Mouse (Mus musculus) midbrain, embryonic 10.5 days (tissue): ENCODE results near the gene Klhl21. TPM values are rescaled to one million over a fixed set of nuclear protein-coding genes. Genes with fewer than 3 reads are reported as not detected.

ENCODE experiments used
- DNase-seq: peaks from one replicate; pipeline ENCODE4 v3.0.0-alpha.2; 2017; ENCODE audit warnings: low spot score
- H3K27ac ChIP-seq: fragments of 300-500 bp; sonication (generic); replicated peaks from 2 replicates; pipeline ENCODE4 v1.5.1; 2016; ENCODE audit warnings: mild to moderate bottlenecking
- H3K27me3 ChIP-seq: fragments of 300-500 bp; sonication (generic); 2 replicates; pipeline ENCODE4 v1.6.1; 2016; ENCODE audit warnings: low read depth, mild to moderate bottlenecking; ENCODE audit not compliant: poor library complexity, severe bottlenecking
- H3K36me3 ChIP-seq: fragments of 300-500 bp; sonication (generic); 2 replicates; pipeline ENCODE4 v1.6.1; 2016; ENCODE audit warnings: mild to moderate bottlenecking, moderate library complexity
- H3K4me1 ChIP-seq: fragments of 300-500 bp; sonication (generic); 2 replicates; pipeline ENCODE4 v1.6.1; 2016
- H3K4me3 ChIP-seq: fragments of 300-500 bp; sonication (generic); 2 replicates; pipeline ENCODE4 v1.5.1; 2016; ENCODE audit warnings: mild to moderate bottlenecking, moderate library complexity
- H3K9me3 ChIP-seq: fragments of 300-500 bp; sonication (generic); replicated peaks from 2 replicates; pipeline ENCODE4 v1.6.1; 2016; ENCODE audit warnings: mild to moderate bottlenecking
- WGBS: fragments of 180-500 bp; shearing (Covaris S2); methylation state at CpG from one replicate; pipeline ENCODE4 v1.1.7; 2016; 5-methylcytosine and 5-hydroxymethylcytosine counted together
- polyA plus RNA-seq: library from polyadenylated mRNA; unstranded; fragments of >200 nt; fragmentation: Nextera tagmentation; extraction: Ambion mirVana; gene quantifications from 2 replicates; pipeline ENCODE4 v1.2.1, GENCODE M21; 2016

The Klhl21 gene
- 6.9 and 8.5 TPM in 2 replicates for polyA plus RNA-seq

DNA sequence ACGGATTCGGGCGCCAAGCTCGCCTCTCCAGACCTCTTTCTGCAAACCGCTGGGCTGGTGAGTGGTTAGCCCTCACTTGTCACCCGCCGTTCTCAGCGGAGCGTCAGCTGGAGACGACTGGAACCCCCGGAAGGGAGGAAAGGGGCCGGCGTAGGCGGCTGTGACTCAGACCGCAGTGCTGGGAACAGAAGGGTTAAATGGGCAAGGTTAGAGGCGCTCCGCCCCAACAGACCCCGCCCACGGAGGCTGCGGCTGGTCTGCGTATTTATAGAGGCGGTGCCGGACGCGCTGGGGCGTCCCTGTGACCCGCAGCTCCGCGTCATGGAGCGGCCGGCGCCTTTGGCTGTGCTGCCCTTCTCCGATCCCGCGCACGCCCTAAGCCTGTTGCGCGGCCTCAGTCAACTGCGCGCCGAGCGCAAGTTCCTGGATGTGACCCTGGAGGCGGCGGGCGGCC is at the start of gene Klhl21:
TSS of gene Klhl21 (plus strand) at position 182 of the 454 bp plus-strand sequence.
- peaks cover 56% of the 10 kb centered on the region for H3K4me1 ChIP-seq
- no peaks in the 10 kb centered on the region for H3K9me3 ChIP-seq
- H3K27me3 ChIP-seq, result peaks cover 39% of the 10 kb centered on the region
- H3K36me3 ChIP-seq, result peaks cover 22% of the 10 kb centered on the region
- H3K27ac ChIP-seq, result peak within 1 kb of the TSS; percentile 86
- H3K4me3 ChIP-seq, result peak within 1 kb of the TSS; percentile 88
- WGBS, result under 1% methylated on average over 45 of the region's 45 CpGs
- DNase-seq, result peak; percentile 94

DNA sequence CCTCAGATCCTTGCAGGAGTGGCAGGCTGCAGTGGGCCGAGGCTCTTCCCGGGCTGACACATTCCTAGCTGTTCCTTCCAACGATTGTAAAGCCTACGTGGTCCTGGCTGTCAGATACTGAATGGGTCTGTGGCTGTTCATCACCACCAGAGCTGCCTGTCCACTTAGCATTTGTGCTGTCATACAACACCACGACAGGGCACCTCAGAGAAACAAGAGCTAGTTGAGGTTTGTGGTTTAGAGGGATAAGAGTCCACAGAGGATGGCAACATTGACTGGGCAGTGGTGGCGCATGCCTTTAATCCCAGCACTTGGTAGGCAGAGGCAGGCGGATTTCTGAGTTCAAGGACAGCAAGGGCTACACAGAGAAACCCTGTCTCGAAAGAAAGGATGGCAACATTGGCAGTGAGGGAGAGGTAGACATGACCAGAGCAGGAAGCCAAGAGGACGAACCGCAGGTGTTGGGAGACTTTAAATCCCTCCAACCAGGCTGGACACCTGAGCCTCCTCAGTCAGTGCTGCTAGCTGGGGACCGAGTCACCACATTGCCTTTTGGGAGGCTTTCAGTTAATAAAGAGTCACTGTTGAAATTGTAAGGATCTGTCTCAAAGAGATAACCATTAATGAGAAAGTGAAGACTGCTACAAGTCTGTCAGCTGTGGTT is 48.6 kb upstream of the Klhl21 start:
- no peaks in the 10 kb centered on the region for H3K27me3 ChIP-seq
- H3K4me3 ChIP-seq, result no peak overlapping the region
- no peaks in the 10 kb centered on the region for H3K4me1 ChIP-seq
- H3K36me3 ChIP-seq, result peaks cover 93% of the 10 kb centered on the region
- no peaks in the 10 kb centered on the region for H3K9me3 ChIP-seq
- H3K27ac ChIP-seq, result 0 out of 2 replicates have a peak overlapping the region, but pooled peaks have one; percentile 19
- 89% methylated on average over 11 of the region's 11 CpGs for WGBS
- no peak for DNase-seq

DNA sequence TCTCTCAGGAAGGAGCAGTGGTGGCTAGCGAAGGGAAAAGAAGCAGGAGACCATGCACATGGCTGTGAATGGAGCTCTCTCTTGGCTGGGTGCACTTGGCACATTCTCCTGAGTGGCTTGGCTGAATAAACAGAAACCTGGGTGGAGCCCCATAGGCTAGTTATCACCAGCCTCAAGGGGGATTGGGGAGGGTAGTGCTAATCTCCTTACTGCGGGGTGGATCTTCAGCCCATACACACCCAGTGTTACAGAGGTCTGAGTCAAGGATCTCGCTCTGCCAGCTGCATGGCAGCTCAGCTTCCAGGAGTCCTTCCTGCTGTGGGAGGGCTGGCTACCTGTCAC is 48.1 kb upstream of the Klhl21 start:
- DNase-seq, result no peak
- Histone ChIP-seq H3K27me3 (no peaks in the 10 kb centered on the region), H3K9me3 (no peaks in the 10 kb centered on the region), H3K4me3 (no peak overlapping the region), H3K4me1 (no peaks in the 10 kb centered on the region), H3K36me3 (peaks cover 93% of the 10 kb centered on the region), H3K27ac (no peak overlapping the region)
- 90% methylated on average over 3 of the region's 3 CpGs for WGBS

DNA sequence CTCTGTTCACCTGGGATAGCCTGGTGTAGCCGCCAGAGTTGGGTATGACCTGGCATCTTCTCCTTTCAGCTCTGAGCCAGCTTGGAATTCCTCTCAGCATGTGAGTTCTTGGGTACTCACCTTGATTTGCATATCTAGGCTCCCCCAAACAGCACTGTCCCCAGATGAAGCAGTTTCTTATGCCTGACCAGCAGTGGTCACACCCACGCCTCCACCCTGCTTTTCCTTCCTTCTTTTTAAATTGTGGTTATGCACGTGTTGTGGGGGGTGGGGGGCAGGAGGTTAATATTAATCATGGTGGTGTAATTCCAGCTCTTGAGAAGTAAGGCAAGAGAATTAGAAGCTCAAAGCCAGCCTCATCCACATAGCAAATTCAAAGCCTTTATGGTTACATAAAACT is 45.8 kb upstream of the Klhl21 start:
- H3K4me1 ChIP-seq, result no peaks in the 10 kb centered on the region
- no peaks in the 10 kb centered on the region for H3K9me3 ChIP-seq
- no peak for DNase-seq
- peaks cover 88% of the 10 kb centered on the region for H3K36me3 ChIP-seq
- H3K27me3 ChIP-seq, result no peaks in the 10 kb centered on the region
- H3K27ac ChIP-seq, result no peak overlapping the region
- WGBS, result 91% methylated on average over 3 of the region's 3 CpGs
- no peak overlapping the region for H3K4me3 ChIP-seq

- WGBS, result 96% methylated on average over 26 of the region's 26 CpGs
- no peak overlapping the region for H3K27ac ChIP-seq
These were observed 40.2 kb upstream of the Klhl21 start for GRCm38 (mm10) chr4:151968204-151968921.

DNA sequence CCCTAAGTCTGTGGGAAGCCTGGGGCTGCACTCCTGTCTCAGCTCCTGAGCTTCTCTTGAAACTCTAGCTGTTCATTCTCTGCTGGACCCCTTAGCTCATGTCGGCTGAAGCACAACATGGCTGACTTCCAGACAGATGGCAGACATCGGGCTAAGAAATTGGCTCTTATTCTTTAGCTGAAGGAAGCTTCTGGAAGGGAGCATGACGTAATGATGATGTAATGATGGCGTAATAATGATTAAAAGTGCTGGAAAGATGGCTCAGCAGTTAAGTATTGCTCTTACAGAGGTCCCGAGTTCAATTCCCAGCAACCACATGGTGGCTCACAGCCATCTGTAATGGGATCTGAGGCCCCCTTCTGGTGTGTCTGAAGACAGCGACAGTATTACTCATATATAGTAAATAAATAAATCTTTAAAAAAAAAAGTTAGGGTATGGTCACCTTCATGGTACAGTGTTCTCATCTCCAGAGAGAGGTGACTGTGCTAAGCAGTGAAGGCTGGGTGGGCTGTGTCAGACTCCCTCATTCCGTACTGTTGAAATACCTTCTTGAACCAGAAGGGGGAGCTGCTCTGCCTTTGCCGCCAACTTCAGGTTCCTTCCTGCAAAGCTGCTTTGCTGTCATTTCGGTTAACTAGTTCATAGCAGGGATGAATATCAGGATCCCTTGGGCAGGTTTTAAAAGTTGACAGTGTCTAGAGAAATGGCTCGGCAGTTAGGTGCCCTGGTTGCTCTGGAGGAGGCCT is 36.2 kb upstream of the Klhl21 start:
- Histone ChIP-seq H3K27ac (no peak overlapping the region), H3K27me3 (no peaks in the 10 kb centered on the region), H3K4me1 (no peaks in the 10 kb centered on the region), H3K36me3 (peaks cover 94% of the 10 kb centered on the region), H3K9me3 (no peaks in the 10 kb centered on the region; the same call in 1 of the 2 replicates), H3K4me3 (no peak overlapping the region)
- DNase-seq, result peak; percentile 38
- WGBS, result 75% methylated on average over 10 of the region's 10 CpGs

More at GRCm38 (mm10) chr4:151968204-151968921, 40.2 kb upstream of the Klhl21 start:
- Histone ChIP-seq H3K9me3 (no peaks in the 10 kb centered on the region), H3K36me3 (peaks cover 86% of the 10 kb centered on the region), H3K4me1 (no peaks in the 10 kb centered on the region), H3K4me3 (no peak overlapping the region), H3K27me3 (no peaks in the 10 kb centered on the region)
- DNase-seq, result no peak

DNA sequence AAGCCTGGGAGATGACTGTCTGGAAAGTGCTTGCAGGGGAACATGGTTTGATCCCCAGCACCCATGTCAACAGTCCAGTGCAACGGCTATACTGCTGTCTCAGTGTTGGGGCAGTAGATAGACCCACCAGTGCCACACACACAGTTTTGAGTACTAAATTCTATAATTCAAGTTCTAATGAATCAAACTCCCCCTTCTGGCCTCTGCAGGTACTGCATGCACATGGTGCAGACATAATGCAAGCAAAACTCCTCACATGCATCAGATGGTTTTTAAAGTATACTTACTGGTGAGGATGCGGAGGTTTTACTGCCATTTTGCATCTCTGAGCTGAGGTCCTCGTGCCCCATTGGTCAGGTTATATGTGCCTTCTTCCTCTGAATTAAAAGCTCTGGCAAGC is 33.2 kb upstream of the Klhl21 start:
- Histone ChIP-seq H3K9me3 (no peaks in the 10 kb centered on the region; the same call in 1 of the 2 replicates), H3K27me3 (no peaks in the 10 kb centered on the region), H3K27ac (no peak overlapping the region), H3K4me1 (no peaks in the 10 kb centered on the region), H3K4me3 (no peak overlapping the region), H3K36me3 (peaks cover 95% of the 10 kb centered on the region)
- no peak for DNase-seq
- 92% methylated on average over 3 of the region's 3 CpGs for WGBS

DNA sequence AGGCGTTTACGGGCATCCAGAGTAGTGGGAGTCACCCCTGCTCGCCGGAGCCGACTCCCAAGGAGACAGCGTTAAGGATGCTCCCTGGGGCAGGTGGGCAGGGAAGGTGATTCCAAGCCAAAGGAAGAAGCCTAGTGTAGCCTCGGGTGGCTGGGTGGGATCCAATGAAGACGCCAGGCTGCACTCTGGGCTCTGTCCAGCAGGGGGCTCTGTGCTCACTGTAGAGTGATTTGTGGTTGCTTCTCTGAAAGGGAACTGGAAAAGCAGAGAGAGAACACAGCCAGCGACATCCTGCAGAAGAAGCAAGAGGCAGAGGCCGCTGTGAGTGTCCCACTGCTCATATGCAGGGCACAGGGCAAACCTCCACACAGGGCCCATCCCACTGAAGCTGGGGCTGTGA is 30.9 kb upstream of the Klhl21 start:
- Histone ChIP-seq H3K4me3 (no peak overlapping the region), H3K27me3 (no peaks in the 10 kb centered on the region), H3K9me3 (no peaks in the 10 kb centered on the region; the same call in 1 of the 2 replicates), H3K36me3 (peaks cover 97% of the 10 kb centered on the region), H3K4me1 (peaks cover 6% of the 10 kb centered on the region), H3K27ac (no peak overlapping the region)
- 52% methylated on average over 10 of the region's 10 CpGs for WGBS
- DNase-seq, result peak; percentile 81

DNA sequence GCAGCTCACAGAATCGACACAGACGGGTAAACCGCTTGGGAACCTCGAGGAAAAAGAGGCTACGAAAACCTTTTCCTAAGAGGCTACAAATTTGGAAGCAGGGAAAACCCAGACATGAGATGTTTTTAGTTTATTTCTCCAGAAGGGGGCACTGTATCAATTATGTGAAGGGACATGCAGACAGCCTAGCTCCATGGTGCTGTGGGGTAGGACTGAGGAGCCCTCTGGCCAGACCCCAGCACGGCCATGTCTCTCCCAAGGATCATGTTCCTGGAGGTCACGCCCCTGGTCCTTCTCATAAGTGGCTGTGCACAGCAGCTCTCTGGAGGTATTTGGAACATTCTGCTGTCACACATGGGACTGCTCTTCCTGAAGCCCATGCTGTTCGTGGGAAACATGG is 27.9 kb upstream of the Klhl21 start:
- Histone ChIP-seq H3K27me3 (no peaks in the 10 kb centered on the region), H3K27ac (no peak overlapping the region), H3K4me3 (no peak overlapping the region), H3K36me3 (peaks cover 97% of the 10 kb centered on the region), H3K9me3 (no peaks in the 10 kb centered on the region), H3K4me1 (peaks cover 23% of the 10 kb centered on the region)
- no peak for DNase-seq
- WGBS, result 84% methylated on average over 8 of the region's 8 CpGs

DNA sequence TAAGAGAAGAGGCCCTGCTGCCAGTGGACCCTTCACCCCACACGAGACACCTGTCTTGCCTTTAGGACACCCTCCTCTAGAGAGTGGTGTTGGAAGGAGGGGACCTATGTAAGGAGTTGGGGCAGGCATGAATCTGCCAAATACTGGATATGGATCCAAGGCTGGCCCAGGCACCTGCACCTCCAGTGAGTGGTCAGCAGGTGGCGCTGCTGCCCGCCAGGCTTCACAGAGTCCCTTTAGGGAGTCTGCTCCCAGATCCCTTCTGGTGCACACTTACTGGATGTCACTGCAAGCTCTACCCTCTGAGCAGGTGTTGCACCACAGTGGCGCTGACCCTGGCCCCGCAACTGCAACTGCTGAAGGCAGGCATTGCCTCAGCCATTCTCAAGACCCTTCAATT is 27.2 kb upstream of the Klhl21 start:
- 11% methylated on average over 5 of the region's 5 CpGs for WGBS
- peak; percentile 79 for DNase-seq
- Histone ChIP-seq H3K27me3 (no peaks in the 10 kb centered on the region), H3K4me1 (peaks cover 28% of the 10 kb centered on the region), H3K36me3 (peaks cover 97% of the 10 kb centered on the region), H3K9me3 (no peaks in the 10 kb centered on the region), H3K27ac (no peak overlapping the region), H3K4me3 (no peak overlapping the region)

- Histone ChIP-seq H3K27me3 (no peaks in the 10 kb centered on the region), H3K9me3 (no peaks in the 10 kb centered on the region), H3K4me1 (peaks cover 45% of the 10 kb centered on the region), H3K36me3 (peaks cover 81% of the 10 kb centered on the region), H3K4me3 (no peak overlapping the region), H3K27ac (peak overlapping the region; percentile 68)
- WGBS, result 62% methylated on average over 17 of the region's 17 CpGs
- DNase-seq, result no peak
These were observed 25.6 kb upstream of the Klhl21 start for GRCm38 (mm10) chr4:151983043-151983442.

GRCm38 (mm10) chr4:151983560-151983959 is 25.0 kb upstream of the Klhl21 start:
- H3K36me3 ChIP-seq, result peaks cover 77% of the 10 kb centered on the region
- WGBS, result 24% methylated on average over 9 of the region's 9 CpGs
- H3K9me3 ChIP-seq, result no peaks in the 10 kb centered on the region
- no peaks in the 10 kb centered on the region for H3K27me3 ChIP-seq
- peaks cover 50% of the 10 kb centered on the region for H3K4me1 ChIP-seq
- peak overlapping the region; percentile 68 for H3K27ac ChIP-seq
- peak; percentile 38 for DNase-seq
- H3K4me3 ChIP-seq, result peak overlapping the region; percentile 18; the same call in 1 of the 2 replicates
